Mouse (Mus musculus) lung, embryonic 14.5 days (tissue): ENCODE results near the gene Mrpl33. TPM values are rescaled to one million over a fixed set of nuclear protein-coding genes. Genes with fewer than 3 reads are reported as not detected.
A peak's percentile ranks its signal among the peaks of the same experiment; 100 is the strongest.

ENCODE experiments used
- ATAC-seq: fragments of 200-750 bp; cut with Nextera tagmentation; 2 replicates; pipeline ENCODE4 v1.8.0; 2017; ENCODE audit warnings: mild to moderate bottlenecking, moderate TSS enrichment, moderate library complexity; ENCODE audit not compliant: insufficient read depth
- DNase-seq: peaks from one replicate; pipeline ENCODE4 v3.0.0-alpha.2; 2015
- H3K27ac ChIP-seq: fragments of 300-500 bp; sonication (generic); 2 replicates; pipeline ENCODE4 v1.5.1; 2014; ENCODE audit warnings: low read depth, mild to moderate bottlenecking, moderate library complexity
- H3K27me3 ChIP-seq: fragments of 300-500 bp; sonication (generic); 2 replicates; pipeline ENCODE4 v1.6.1; 2014; ENCODE audit warnings: low read length, control low read depth; ENCODE audit not compliant: insufficient read depth
- H3K36me3 ChIP-seq: fragments of 300-500 bp; sonication (generic); 2 replicates; pipeline ENCODE4 v1.6.1; 2014; ENCODE audit warnings: control low read depth; ENCODE audit not compliant: insufficient read depth
- H3K4me1 ChIP-seq: fragments of 300-500 bp; sonication (generic); 2 replicates; pipeline ENCODE4 v1.6.1; 2014; ENCODE audit warnings: antibody characterized with exemption, control low read depth; ENCODE audit not compliant: insufficient read depth
- H3K4me2 ChIP-seq: fragments of 300-500 bp; sonication (generic); 2 replicates; pipeline ENCODE4 v1.6.1; 2014; ENCODE audit warnings: mild to moderate bottlenecking
- H3K4me3 ChIP-seq: fragments of 300-500 bp; sonication (generic); 2 replicates; pipeline ENCODE4 v1.5.1; 2014; ENCODE audit warnings: low read depth, low read length
- H3K9ac ChIP-seq: fragments of 300-500 bp; sonication (generic); 2 replicates; pipeline ENCODE4 v1.6.1; 2014
- H3K9me3 ChIP-seq: fragments of 300-500 bp; sonication (generic); 2 replicates; pipeline ENCODE4 v1.6.1; 2016; ENCODE audit warnings: low read depth, low read length, control low read depth
- CTCF ChIP-seq: IDR thresholded peaks from 2 replicates; pipeline ENCODE4 v1.5.1; 2016; ENCODE audit warnings: antibody characterized with exemption, low read depth
- WGBS: fragments of 180-500 bp; shearing (Covaris S2); extraction: QIAGEN DNeasy Blood & Tissue Kit; methylation state at CpG from one replicate; pipeline ENCODE4 v1.1.7; 2014; 5-methylcytosine and 5-hydroxymethylcytosine counted together
- polyA plus RNA-seq: library from polyadenylated mRNA; unstranded; fragments of >200 nt; fragmentation: Nextera tagmentation; extraction: Ambion mirVana; gene quantifications from 2 replicates; pipeline ENCODE4 v1.2.1, GENCODE M21; 2014

Gene Mrpl33
- polyA plus RNA-seq, 1 experiment from 2014 or later: 272 TPM

DNA sequence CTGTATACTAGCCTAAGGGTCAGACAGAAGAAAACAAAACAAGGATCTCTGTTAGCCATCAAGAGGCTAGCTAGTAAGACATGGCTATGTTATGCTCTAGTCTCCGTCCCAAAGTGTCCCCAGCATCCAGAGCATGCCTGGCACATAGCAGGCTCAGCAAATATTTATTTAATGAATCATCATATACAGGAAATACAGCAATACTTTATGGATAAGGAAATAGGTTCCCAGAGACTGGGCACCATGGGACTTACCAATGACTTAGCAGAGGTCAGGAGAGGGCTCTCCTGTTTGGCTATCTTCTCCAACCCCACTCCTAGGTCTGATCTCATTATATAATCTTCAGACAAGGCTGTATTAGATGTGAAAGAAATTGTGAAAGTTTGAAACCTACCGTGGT is 50.6 kb downstream of the Mrpl33 start:
- no peak for TF ChIP-seq CTCF
- no peak overlapping the region for H3K4me2 ChIP-seq
- no peak for DNase-seq
- 69% methylated on average over 2 of the region's 2 CpGs for WGBS
- no peak overlapping the region for H3K9ac ChIP-seq
- ATAC-seq: no peak
- no peaks in the 10 kb centered on the region for H3K27me3 ChIP-seq
- 0 out of 2 replicates have a peak, but pooled peaks cover 3% of the 10 kb centered on the region for H3K36me3 ChIP-seq
- no peak overlapping the region for H3K4me3 ChIP-seq
- H3K9me3 ChIP-seq: no peaks in the 10 kb centered on the region
- no peak overlapping the region for H3K27ac ChIP-seq
- H3K4me1 ChIP-seq: no peaks in the 10 kb centered on the region

DNA sequence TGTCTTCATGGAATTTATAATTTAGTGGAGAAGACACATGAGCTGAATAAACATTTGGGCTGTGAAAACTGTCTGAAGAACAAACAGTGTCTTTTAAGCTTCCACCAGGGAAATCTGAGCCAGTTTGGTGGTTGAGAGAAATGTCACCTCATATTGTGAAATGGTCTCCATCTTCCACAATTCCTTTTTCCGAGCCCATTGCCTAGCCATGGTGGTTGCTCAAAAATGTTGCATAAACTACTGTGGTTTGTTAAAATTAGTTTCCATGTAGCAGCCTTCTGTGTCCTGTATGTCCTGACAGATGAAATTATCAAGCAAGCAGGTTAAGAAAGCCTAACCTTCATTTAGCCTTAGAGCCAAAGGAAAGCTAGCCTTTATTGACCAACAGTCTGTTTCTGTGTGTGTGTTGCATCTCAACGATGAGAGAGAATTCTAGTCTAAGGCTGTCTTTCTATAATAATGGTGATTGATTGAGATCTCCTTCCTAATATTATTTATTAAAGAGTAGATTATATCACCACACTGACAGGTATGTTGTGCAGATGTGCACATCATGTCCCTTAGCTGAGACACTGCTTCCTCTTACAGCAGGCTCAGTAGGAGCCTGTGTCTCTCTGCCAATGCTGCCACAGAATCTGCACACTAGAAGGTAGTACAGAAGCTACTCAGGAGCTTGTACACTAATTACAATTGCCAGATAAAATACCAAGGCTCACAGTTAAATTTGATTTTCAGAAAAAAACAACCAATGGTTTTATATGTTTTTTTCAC is 54.0 kb downstream of the Mrpl33 start:
- no peak for DNase-seq
- H3K27ac ChIP-seq: no peak overlapping the region
- no peak overlapping the region for H3K4me3 ChIP-seq
- no peak for ATAC-seq
- H3K4me2 ChIP-seq: no peak overlapping the region
- no peak for TF ChIP-seq CTCF
- no peaks in the 10 kb centered on the region for H3K36me3 ChIP-seq
- H3K27me3 ChIP-seq: no peaks in the 10 kb centered on the region
- no peaks in the 10 kb centered on the region for H3K9me3 ChIP-seq
- no peak overlapping the region for H3K9ac ChIP-seq
- no peaks in the 10 kb centered on the region for H3K4me1 ChIP-seq
- 88% methylated on average over 2 of the region's 2 CpGs for WGBS

DNA sequence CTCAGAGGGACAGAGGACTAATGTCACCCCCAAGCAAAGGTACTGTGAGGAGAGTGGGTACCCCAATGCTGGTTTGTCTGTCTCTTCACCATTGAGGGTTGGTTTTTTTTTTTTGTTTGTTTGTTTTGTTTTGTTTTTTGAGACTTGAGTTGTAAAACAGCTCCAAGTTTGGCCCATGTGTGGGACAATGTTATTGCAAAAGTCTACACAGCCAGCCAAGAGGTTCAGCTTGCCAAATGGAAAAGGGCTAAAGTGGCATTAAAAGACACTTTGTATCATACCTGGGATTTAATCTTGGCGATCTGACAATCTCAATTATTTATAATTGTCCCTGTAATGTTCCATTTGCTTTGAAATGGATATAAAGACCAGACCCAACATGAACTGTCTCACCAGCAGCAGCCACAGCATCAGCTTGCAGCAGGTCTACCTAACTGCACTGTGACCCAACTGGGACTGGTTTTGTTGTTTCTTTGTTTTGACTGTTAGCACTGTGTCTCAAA is 59.0 kb downstream of the Mrpl33 start:
- Histone ChIP-seq H3K9ac (no peak overlapping the region), H3K4me1 (no peaks in the 10 kb centered on the region), H3K27ac (no peak overlapping the region), H3K27me3 (no peaks in the 10 kb centered on the region), H3K9me3 (no peaks in the 10 kb centered on the region), H3K4me2 (no peak overlapping the region), H3K4me3 (no peak overlapping the region), H3K36me3 (no peaks in the 10 kb centered on the region)
- ATAC-seq: no peak
- TF ChIP-seq CTCF: no peak
- 85% methylated on average over 1 of the region's 1 CpGs for WGBS
- no peak for DNase-seq

DNA sequence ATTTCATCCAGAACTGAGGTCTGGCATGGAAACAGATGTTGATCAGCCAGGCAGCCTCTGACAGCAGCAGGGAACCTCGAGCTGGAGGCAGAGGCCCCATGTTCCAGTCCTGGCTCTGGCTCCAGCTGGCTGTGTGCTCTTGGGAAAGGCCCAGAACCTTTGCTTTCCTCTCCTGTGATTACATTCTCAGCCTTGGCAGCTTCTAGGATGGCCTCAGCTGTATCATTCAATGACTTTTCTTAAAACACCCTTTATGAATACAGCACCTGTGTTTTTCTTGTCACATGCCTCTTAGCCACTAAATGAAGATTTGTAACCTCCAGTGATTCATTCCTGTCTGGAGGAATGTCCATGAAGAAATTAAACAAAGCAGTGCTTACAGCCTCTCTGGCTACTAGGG is 69.4 kb downstream of the Mrpl33 start:
- Histone ChIP-seq H3K4me3 (no peak overlapping the region), H3K4me1 (no peaks in the 10 kb centered on the region), H3K9me3 (no peaks in the 10 kb centered on the region), H3K4me2 (no peak overlapping the region), H3K36me3 (no peaks in the 10 kb centered on the region), H3K27me3 (no peaks in the 10 kb centered on the region), H3K27ac (0 out of 2 replicates have a peak overlapping the region, but pooled peaks have one; percentile 18), H3K9ac (no peak overlapping the region)
- no peak for ATAC-seq
- WGBS: 17% methylated on average over 1 of the region's 1 CpGs
- no peak for DNase-seq
- TF ChIP-seq CTCF: no peak

DNA sequence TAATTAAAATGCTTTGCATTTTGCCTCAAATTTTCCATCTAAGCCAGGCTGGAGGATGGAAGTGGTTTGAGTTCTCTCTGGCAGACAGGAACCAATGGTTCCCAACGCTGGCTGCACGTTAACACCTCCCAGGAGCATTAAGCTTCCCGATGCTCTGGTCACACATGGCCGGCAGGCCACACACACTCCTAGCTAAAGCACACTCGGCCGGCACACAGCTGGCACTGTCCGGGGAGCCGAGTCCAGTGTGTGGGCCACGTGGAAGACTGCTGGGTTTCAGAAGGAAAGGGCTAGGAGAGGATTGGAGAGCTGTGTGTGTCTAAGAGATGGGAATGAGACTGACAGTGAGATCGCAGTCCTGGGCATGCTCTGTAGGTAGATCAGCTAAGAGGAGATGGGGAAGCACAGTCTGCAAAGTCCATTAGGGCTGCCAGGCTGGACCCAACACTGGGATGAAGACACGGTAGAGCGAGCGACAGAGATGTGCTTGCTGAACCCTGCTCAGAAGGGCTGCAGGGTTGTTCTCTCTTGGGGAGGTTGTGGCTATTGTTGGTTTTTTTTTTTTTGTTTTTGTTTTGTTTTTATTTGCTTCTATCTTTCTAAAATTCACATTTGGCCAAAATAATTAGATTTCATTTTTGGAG is 71.7 kb downstream of the Mrpl33 start:
- no peaks in the 10 kb centered on the region for H3K9me3 ChIP-seq
- TF ChIP-seq CTCF: no peak
- H3K4me3 ChIP-seq: no peak overlapping the region
- H3K4me1 ChIP-seq: no peaks in the 10 kb centered on the region
- H3K27me3 ChIP-seq: no peaks in the 10 kb centered on the region
- DNase-seq (no peak), ATAC-seq (no peak)
- no peak overlapping the region for H3K9ac ChIP-seq
- H3K4me2 ChIP-seq: no peak overlapping the region
- WGBS: 82% methylated on average over 13 of the region's 13 CpGs
- H3K36me3 ChIP-seq: no peaks in the 10 kb centered on the region
- no peak overlapping the region for H3K27ac ChIP-seq

DNA sequence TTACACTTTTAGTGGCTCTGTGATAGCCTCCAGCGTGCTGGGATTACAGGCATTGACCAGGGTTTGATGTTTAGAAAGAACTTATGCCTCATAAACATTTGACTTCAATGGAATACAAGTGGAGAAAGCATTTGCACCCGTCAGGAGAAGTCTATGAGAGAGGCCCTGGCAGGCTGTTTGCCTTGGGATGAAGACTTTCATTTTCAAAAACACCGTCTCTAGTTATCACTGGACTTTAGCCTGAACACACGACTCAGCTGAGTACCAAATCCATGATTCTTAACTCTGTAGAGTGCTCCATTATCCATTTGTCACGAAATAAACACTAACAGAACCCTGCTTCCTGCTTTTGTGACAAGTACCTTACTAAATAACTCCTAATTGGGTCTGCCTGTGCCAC is 73.2 kb downstream of the Mrpl33 start:
- H3K4me3 ChIP-seq: no peak overlapping the region
- H3K36me3 ChIP-seq: no peaks in the 10 kb centered on the region
- no peak overlapping the region for H3K27ac ChIP-seq
- TF ChIP-seq CTCF: no peak
- H3K9ac ChIP-seq: no peak overlapping the region
- no peaks in the 10 kb centered on the region for H3K4me1 ChIP-seq
- ATAC-seq: no peak
- DNase-seq: no peak
- H3K9me3 ChIP-seq: no peaks in the 10 kb centered on the region
- 56% methylated on average over 5 of the region's 5 CpGs for WGBS
- no peak overlapping the region for H3K4me2 ChIP-seq
- no peaks in the 10 kb centered on the region for H3K27me3 ChIP-seq

DNA sequence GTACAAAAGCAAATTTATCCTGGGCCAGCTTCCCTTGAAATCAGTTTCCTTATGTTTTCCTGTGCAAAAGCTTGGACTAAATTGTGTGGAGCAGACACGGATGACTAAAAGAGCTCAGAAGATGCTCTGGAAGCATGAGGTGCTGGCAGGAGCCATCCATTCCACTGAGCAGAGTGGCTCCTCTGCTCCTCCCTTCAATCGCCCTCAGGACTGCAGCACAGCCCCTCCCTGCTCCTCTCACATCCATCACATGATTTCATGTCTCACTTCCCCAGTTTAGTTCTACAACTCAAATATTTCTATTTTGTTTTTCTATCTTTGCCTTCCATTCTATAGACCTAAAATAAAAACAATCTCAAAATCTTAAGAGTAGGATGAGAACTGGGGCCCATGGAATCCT is 74.4 kb downstream of the Mrpl33 start:
- no peak for TF ChIP-seq CTCF
- DNase-seq: no peak

More for the DNA sequence above, 74.4 kb downstream of the Mrpl33 start:
- no peak for ATAC-seq
- Histone ChIP-seq H3K9ac (no peak overlapping the region), H3K4me3 (no peak overlapping the region), H3K4me2 (no peak overlapping the region), H3K27ac (no peak overlapping the region), H3K9me3 (no peaks in the 10 kb centered on the region), H3K27me3 (no peaks in the 10 kb centered on the region), H3K4me1 (no peaks in the 10 kb centered on the region), H3K36me3 (no peaks in the 10 kb centered on the region)
- WGBS: 44% methylated on average over 2 of the region's 2 CpGs
